Mouse (Mus musculus): ENCODE measurements around the gene Dhx58.

Gene Dhx58

DNA sequence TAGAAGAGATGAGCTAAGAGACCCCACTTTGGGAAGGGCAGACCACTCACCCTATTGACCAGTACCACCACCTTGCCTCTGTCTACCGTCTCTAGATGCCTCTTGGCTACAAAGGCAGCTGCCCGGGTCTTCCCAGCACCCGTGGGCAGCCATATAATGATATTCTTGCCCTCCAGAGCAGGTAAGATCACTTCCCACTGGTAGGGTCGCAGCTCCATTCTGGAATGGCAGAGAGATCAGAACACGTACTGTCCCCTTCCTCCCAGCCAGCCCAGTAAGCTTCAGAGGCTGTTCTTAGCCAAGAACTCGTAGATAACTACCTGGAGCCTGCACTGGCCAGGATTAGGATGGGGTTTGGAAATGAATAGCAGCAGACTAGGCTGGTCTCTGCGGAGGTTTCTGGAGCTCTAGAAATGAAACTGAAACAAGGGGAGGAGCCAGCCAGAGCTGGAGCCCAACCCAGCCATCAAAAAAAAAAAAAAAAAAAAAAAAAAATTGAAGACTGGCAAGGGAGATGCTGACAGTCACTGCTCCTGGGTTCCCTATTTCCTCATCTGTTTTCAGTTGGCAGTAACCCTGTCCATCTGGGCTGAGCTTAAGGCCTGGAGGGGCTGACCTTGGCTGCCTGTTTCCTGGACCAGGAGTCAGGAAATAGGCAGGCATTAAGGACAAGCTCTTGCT lies at the start of gene Dhx58:
Gene Dhx58, minus strand, starts transcription at position 421 of the 681 bp plus-strand sequence.
- DNase-seq, result no peak

DNA sequence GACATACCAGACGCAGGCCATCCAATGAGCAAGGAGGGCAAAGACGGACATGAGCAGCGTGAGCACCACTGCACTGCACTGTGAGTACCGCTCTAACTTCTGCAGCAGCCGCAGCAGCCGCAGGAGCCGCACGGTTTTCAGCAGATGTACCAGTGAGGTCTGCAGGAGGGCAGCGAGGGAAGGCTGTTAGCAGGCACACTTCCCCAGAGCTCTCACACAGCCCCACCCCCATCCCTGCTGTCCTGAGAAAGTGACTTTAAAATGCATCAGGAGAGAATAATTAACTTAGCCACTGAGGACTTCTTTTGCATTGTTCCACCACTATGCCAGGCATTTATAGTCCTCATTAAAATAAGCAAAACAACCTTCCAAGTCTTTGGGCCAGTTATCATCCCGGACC lies 48.2 kb upstream of the Dhx58 start:
- DNase-seq, result no peak

GRCm38 (mm10) chr11:100750127-100750526 lies 46.1 kb upstream of the Dhx58 start:
- DNase-seq, result no peak

- no peak for DNase-seq
Measured at GRCm38 (mm10) chr11:100749469-100749868, 45.4 kb upstream of the Dhx58 start.

GRCm38 (mm10) chr11:100748620-100749019 lies 44.5 kb upstream of the Dhx58 start:
- no peak for DNase-seq

GRCm38 (mm10) chr11:100747114-100747513 lies 43.0 kb upstream of the Dhx58 start:
- no peak for DNase-seq

- no peak for DNase-seq
Measured at GRCm38 (mm10) chr11:100746546-100746945, 42.5 kb upstream of the Dhx58 start.

- no peak for DNase-seq
Measured at GRCm38 (mm10) chr11:100745085-100745484, 41.0 kb upstream of the Dhx58 start.

DNA sequence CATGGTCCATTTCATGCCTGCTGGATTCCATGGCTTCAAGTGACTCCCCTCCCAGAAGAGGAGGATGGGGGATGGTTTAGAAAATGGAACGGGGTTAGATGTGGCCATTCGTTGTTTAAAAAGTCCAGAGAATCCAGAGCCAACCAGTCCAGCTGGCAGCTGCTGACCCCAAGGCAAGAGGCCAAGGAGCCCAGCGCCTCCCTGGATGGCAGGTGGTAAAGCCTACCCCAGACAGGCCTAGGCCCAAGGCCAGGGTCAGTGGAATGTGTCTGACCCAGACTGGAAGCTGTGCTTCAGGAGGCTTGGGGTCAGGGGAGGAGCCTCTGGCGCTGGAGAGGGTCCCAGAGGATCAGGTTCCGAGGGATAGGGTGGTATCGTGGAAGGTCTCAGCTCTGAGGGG lies 37.3 kb upstream of the Dhx58 start:
- DNase-seq, result peak; percentile 85

DNA sequence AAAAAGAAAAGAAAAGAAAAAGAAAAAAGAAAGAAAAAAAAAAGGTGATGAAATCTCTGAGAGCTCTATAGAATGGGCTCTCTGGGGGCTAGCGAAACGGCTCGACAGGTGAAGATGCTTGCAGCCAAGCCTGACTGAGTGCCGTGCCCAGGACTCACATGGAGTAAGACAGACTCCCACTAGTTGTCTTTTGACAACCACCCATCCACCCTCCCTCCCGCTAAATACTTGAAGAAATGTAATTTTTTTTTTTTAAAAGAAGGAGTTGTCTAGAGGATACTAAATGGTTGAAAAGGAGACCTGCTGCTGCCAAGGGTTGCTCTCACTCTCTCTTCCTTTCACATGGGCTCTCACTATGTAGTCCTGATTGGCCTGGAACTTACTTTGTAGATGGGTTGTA lies 34.7 kb upstream of the Dhx58 start:
- no peak for DNase-seq

DNA sequence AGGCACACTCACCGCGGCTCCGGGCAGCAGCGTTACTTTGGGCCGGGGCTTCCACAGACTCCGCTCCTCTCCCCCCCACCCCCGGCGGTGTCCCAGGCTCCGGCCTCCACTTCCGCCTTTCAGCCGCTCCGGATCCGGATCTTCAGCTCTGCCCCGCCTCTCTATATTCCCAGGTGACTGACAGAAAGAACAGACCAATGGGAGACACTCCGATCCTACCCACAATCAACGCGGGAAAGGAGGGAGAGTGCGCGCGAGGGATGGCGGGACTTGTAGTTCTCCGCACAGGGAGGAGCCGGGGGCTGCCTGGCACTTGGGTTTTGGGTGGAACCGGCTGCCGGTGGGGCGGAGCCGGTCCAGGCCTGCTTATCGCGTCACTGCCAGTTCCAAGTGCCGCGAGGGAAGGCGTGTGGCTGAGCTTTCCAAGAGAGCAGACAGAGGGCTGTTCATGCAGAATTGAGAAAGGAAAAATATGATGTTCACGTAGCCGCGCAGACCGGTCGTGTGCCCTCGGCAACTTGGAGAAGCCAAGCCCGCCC lies 34.1 kb upstream of the Dhx58 start, which contains the start of gene Rab5c:
Gene Rab5c, minus strand, starts transcription at position 150 of the 539 bp plus-strand sequence.
- DNase-seq, result peak; percentile 99

DNA sequence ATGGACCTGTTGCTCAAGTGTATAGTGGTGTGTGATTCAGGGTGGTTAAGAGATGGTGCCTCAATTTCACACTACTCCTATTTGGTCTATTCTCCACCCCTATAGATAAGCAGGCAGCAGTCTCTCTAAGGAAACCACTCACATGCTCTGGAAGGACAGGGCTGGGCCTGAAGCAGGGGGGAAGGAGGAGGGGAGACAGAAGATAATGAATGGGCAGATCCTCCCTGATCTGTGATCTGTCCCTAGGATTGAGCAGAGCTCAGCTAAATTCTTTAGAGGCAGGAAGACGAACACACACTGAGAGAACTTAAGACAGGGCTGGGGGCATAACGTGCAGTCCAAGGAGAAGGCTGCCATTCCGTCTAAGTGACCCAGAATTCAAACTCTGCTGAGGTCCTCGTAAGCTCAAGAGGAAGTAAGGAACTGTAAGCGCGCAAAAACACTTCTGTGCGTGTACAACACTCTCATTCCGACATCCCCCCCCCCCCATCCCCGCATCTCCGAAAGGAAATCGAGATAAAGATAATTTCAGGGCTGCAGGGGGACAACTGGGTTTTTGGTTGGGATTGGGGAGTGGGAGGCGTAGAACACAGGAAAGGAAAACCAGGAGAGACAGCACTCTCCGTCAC lies 33.1 kb upstream of the Dhx58 start:
- peak; percentile 50 for DNase-seq

DNA sequence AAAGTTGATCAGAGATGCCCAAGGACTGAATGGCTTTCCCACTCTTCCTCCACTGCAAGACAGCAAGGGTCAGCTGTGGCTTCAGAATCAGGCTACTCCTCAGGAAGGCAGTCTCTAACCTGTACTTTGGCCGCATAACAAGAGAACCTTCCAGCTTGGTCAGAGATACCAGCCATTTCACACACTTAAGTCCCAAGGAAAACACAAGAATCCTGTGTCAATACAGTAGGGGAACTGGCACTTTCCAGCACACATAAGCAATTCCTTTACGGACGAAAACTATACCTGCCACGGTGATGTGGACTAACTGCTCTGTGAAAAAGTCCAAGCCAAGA lies 32.6 kb upstream of the Dhx58 start:
- DNase-seq, result no peak

GRCm38 (mm10) chr11:100735954-100736745 lies 32.1 kb upstream of the Dhx58 start:
- DNase-seq, result no peak

DNA sequence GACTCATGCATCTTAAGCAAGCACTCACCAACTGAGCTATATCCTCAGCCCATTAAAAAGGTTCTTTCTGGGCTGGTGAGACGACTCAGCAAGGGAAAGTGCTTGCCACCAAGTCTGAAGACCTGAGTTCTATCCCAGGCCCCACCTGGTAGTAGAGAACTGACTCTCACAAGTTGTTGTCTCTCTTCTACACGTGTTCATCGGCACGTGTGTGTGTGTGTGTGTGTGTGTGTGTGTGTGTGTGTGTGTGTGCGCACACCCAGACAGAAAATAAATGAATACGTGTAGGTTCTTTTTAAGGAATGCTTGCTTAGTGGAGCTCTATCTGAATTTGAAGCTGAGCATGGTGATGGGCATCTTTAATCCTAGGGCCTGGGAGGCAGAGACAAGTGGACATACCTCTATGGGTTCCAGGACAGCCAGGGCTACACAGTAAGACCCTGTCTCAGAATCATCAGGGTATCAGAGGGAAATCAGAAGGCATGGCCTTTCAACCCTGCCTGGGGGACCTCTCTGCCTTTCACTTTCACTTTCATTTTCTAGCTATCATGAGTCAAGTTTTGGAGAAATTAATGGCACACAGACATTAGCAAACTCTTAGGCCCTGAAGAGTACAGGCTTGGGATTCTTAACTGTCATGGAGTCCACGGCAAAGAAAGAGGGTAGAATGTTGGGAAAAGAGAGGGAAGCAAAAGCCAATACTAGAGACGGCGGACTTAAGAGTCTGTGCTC lies 31.2 kb upstream of the Dhx58 start:
- DNase-seq, result no peak

GRCm38 (mm10) chr11:100730477-100731205 lies 26.6 kb upstream of the Dhx58 start:
- peak; percentile 68 for DNase-seq

- no peak for DNase-seq
Measured at GRCm38 (mm10) chr11:100729976-100730375, 25.9 kb upstream of the Dhx58 start.

DNA sequence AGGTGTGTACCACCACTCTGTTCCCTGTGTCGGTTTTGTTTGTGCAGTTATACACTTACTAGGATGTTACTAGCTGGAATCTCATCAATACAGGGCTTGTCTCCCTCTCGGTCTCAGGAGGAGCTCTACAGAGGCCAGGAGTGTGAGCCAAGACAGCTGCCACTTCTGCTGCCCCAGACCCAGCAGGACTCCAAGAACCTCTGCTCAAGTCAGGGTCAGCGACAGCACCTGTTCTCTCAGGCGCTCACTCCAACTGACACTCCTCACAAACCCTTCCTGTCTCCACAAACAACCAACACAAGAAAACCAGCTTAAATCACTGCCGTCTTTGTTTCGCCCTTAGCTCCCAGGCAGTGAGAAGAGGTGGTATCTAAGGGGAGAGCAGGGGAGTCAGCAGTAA lies 24.5 kb upstream of the Dhx58 start:
- no peak for DNase-seq

DNA sequence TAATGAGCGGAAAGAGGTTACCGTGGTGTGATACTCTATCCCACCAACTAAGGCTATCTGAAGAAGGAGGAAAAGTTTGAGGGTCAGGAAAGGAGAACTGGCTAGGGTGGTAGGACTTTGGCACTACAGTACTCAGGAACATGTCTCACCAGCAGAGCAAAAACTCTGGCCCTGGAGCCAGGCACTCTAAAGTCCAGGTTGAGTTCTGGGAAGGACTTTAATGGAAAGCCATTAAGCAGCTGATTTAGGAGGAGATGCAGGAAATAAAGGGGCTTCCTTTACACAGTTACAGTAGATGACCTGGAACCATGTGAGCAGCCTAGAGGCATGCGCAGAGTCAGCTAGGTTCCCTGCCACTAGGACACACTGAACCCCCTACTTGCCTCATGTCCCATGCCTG lies 23.1 kb upstream of the Dhx58 start:
- DNase-seq, result peak; percentile 71

DNA sequence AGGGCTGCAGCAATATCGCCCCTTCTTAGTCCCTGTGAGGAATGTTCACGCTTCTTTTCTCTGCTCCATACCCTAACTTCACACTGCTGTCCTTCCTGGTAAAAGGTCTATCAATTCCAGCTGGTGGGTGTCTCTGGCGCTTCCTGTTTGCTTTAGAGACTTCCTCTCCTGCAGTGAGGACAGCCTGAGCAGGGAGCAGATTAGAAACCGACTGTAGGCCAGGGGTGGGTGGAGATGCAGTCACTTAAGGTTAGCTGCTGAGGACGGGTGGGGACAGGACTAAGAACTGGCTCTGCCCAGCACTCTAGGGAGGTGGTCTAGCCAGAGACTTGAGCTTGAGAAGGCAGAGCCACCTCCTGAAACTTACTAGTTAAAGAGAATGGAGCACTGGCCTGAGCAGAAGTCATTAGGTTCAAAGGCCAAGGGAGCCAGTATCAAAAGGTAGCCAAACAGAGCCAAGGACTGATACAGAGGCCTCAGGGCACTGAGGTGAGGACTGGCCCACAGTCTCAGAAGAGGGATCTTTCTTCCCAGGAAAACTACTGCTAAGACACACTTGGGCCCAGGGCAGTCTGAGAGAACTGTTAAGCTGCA lies 20.9 kb upstream of the Dhx58 start:
- peak; percentile 49 for DNase-seq

- peak; percentile 67 for DNase-seq
Measured at GRCm38 (mm10) chr11:100722493-100723028, 18.5 kb upstream of the Dhx58 start.

Data from kidney, adult 11 months (tissue).